Mouse (Mus musculus) ES-Bruce4 (cell line): ENCODE data around the gene Eif2b1. TPM values are rescaled to one million over a fixed set of nuclear protein-coding genes. Genes with fewer than 3 reads are reported as not detected.
A peak's percentile ranks its signal among the peaks of the same experiment; 100 is the strongest.

Source experiments
- H3K27ac ChIP-seq: 2 replicates; pipeline ENCODE4 v1.5.1; 2012; ENCODE audit warnings: low read length, inconsistent platforms; ENCODE audit not compliant: insufficient read depth
- H3K27me3 ChIP-seq: 2 replicates; pipeline ENCODE4 v1.6.1; 2012; ENCODE audit warnings: mild to moderate bottlenecking, low read length, inconsistent platforms; ENCODE audit not compliant: control insufficient read depth, poor library complexity, insufficient read depth, severe bottlenecking
- H3K36me3 ChIP-seq: 2 replicates; pipeline ENCODE4 v1.6.1; 2012; ENCODE audit warnings: inconsistent platforms, mild to moderate bottlenecking, low read length, moderate library complexity; ENCODE audit not compliant: control insufficient read depth, poor library complexity, insufficient read depth, severe bottlenecking
- H3K4me1 ChIP-seq: one replicate; pipeline ENCODE4 v1.8.1; 2011; ENCODE audit warnings: low read length; ENCODE audit not compliant: control insufficient read depth, insufficient read depth
- H3K4me3 ChIP-seq: 2 replicates; pipeline ENCODE4 v1.5.1; 2011; ENCODE audit warnings: low read depth, mild to moderate bottlenecking, low read length
- H3K9ac ChIP-seq: 2 replicates; pipeline ENCODE4 v1.6.1; 2012; ENCODE audit warnings: low read depth, mild to moderate bottlenecking, inconsistent platforms; ENCODE audit not compliant: poor library complexity, severe bottlenecking
- H3K9me3 ChIP-seq: replicated peaks from 2 replicates; pipeline ENCODE4 v1.6.1; 2012; ENCODE audit warnings: mild to moderate bottlenecking, low read length, inconsistent platforms; ENCODE audit not compliant: control insufficient read depth, poor library complexity, insufficient read depth, severe bottlenecking
- CTCF ChIP-seq: IDR thresholded peaks from one replicate; pipeline ENCODE4 v1.8.1; 2011; ENCODE audit warnings: low read depth, low read length
- EP300 ChIP-seq: IDR thresholded peaks from 2 replicates; pipeline ENCODE4 v1.6.1; 2011; ENCODE audit warnings: low read depth, low read length; ENCODE audit not compliant: insufficient read depth
- POLR2A ChIP-seq: IDR thresholded peaks from one replicate; pipeline ENCODE4 v1.8.1; 2011; ENCODE audit warnings: low read length; ENCODE audit not compliant: insufficient read depth
- polyA plus RNA-seq: library from polyadenylated mRNA; stranded (reverse); fragments of >200 nt; gene quantifications from 2 replicates; pipeline ENCODE4 v1.2.4, GENCODE M21; 2011; ENCODE audit warnings: low read depth; ENCODE audit not compliant: missing spikeins, insufficient read depth, insufficient read length

The Eif2b1 gene
- polyA plus RNA-seq, 1 experiment: 57.1 TPM

GRCm38 (mm10) chr5:124531583-124531930 is 47.4 kb downstream of the Eif2b1 start:
- TF ChIP-seq POLR2A (peak; percentile 56), EP300 (no peak)
- no peaks in the 10 kb centered on the region for H3K4me1 ChIP-seq

GRCm38 (mm10) chr5:124530655-124531582 is 48.0 kb downstream of the Eif2b1 start, which contains the start of gene Rilpl1:
TSS of gene Rilpl1 (minus strand) at chr5:124531391.
- Histone ChIP-seq H3K27me3 (no peaks in the 10 kb centered on the region), H3K36me3 (no peaks in the 10 kb centered on the region; the same call in 1 of the 2 replicates), H3K4me3 (peak within 1 kb of the TSS; percentile 71), H3K27ac (peak within 1 kb of the TSS; percentile 59), H3K9ac (peak within 1 kb of the TSS; percentile 78), H3K4me1 (no peaks in the 10 kb centered on the region), H3K9me3 (no peaks in the 10 kb centered on the region)
- TF ChIP-seq POLR2A (no peak), CTCF (no peak), EP300 (0 out of 2 replicates have a peak, but pooled peaks have one; percentile 9)

More at GRCm38 (mm10) chr5:124531583-124531930, 47.4 kb downstream of the Eif2b1 start:
- Histone ChIP-seq H3K27ac (peak overlapping the region; percentile 59), H3K36me3 (no peaks in the 10 kb centered on the region; the same call in 1 of the 2 replicates), H3K27me3 (no peaks in the 10 kb centered on the region), H3K9me3 (no peaks in the 10 kb centered on the region), H3K9ac (peak overlapping the region; percentile 78), H3K4me3 (peak overlapping the region; percentile 71)

GRCm38 (mm10) chr5:124529697-124530096 is 49.2 kb downstream of the Eif2b1 start:
- Histone ChIP-seq H3K27ac (no peak overlapping the region), H3K4me3 (peak overlapping the region; percentile 71), H3K9me3 (no peaks in the 10 kb centered on the region), H3K27me3 (no peaks in the 10 kb centered on the region), H3K36me3 (no peaks in the 10 kb centered on the region; the same call in 1 of the 2 replicates), H3K4me1 (no peaks in the 10 kb centered on the region), H3K9ac (0 out of 2 replicates have a peak overlapping the region, but pooled peaks have one; percentile 78)
- TF ChIP-seq POLR2A: no peak
- TF ChIP-seq EP300: no peak
- no peak for TF ChIP-seq CTCF

- Histone ChIP-seq H3K27me3 (no peaks in the 10 kb centered on the region), H3K27ac (no peak overlapping the region), H3K4me3 (peak overlapping the region; percentile 71), H3K9me3 (no peaks in the 10 kb centered on the region), H3K36me3 (no peaks in the 10 kb centered on the region; the same call in 1 of the 2 replicates), H3K9ac (peak overlapping the region; percentile 78; the same call in 1 of the 2 replicates), H3K4me1 (no peaks in the 10 kb centered on the region)
- TF ChIP-seq EP300: 0 out of 2 replicates have a peak, but pooled peaks have one; percentile 26
- no peak for TF ChIP-seq POLR2A
Measured at GRCm38 (mm10) chr5:124529191-124529651, 49.7 kb downstream of the Eif2b1 start.

- TF ChIP-seq EP300 (no peak), CTCF (no peak), POLR2A (no peak)
- Histone ChIP-seq H3K27me3 (no peaks in the 10 kb centered on the region), H3K9ac (peak overlapping the region; percentile 32; the same call in 1 of the 2 replicates), H3K9me3 (no peaks in the 10 kb centered on the region), H3K27ac (no peak overlapping the region), H3K4me1 (no peaks in the 10 kb centered on the region), H3K36me3 (no peaks in the 10 kb centered on the region; the same call in 1 of the 2 replicates), H3K4me3 (no peak overlapping the region)
Measured at GRCm38 (mm10) chr5:124528791-124529190, 50.1 kb downstream of the Eif2b1 start.
